Mouse (Mus musculus) hindbrain, embryonic 14.5 days (tissue): ENCODE data around the gene Gpa33. TPM values are rescaled to one million over a fixed set of nuclear protein-coding genes. Genes with fewer than 3 reads are reported as not detected.
"Not testable (repeated sequence)": the region's sequence is repeated elsewhere in the genome, so short reads cannot be mapped to it uniquely, and the experiment has no call there.

Experiments used
- ATAC-seq: fragments of 200-750 bp; cut with Nextera tagmentation; 2 replicates; pipeline ENCODE4 v1.8.0; 2017; ENCODE audit warnings: moderate number of reproducible peaks, mild to moderate bottlenecking, moderate TSS enrichment, moderate library complexity; ENCODE audit not compliant: low FRiP score
- DNase-seq: peaks from one replicate; pipeline ENCODE4 v3.0.0-alpha.2; 2015; ENCODE audit warnings: low spot score
- H3K27ac ChIP-seq: fragments of 300-500 bp; sonication (generic); 2 replicates; pipeline ENCODE4 v1.5.1; 2014; ENCODE audit warnings: mild to moderate bottlenecking, moderate library complexity
- H3K27me3 ChIP-seq: fragments of 300-500 bp; sonication (generic); 2 replicates; pipeline ENCODE4 v1.6.1; 2014; ENCODE audit warnings: mild to moderate bottlenecking, low read length, mixed read lengths; ENCODE audit not compliant: control insufficient read depth, insufficient read depth
- H3K36me3 ChIP-seq: fragments of 300-500 bp; sonication (generic); replicated peaks from 2 replicates; pipeline ENCODE4 v1.6.1; 2014; ENCODE audit not compliant: control insufficient read depth, insufficient read depth
- H3K4me1 ChIP-seq: fragments of 300-500 bp; sonication (generic); replicated peaks from 2 replicates; pipeline ENCODE4 v1.6.1; 2014; ENCODE audit warnings: antibody characterized with exemption, low read length, mixed read lengths; ENCODE audit not compliant: control insufficient read depth, insufficient read depth
- H3K4me2 ChIP-seq: fragments of 300-500 bp; sonication (generic); replicated peaks from 2 replicates; pipeline ENCODE4 v1.6.1; 2014; ENCODE audit warnings: mild to moderate bottlenecking, moderate library complexity
- H3K4me3 ChIP-seq: fragments of 300-500 bp; sonication (generic); replicated peaks from 2 replicates; pipeline ENCODE4 v1.5.1; 2014; ENCODE audit warnings: mild to moderate bottlenecking, low read length
- H3K9ac ChIP-seq: fragments of 300-500 bp; sonication (generic); 2 replicates; pipeline ENCODE4 v1.6.1; 2014
- H3K9me3 ChIP-seq: fragments of 300-500 bp; sonication (generic); 2 replicates; pipeline ENCODE4 v1.6.1; 2016; ENCODE audit warnings: low read length; ENCODE audit not compliant: control insufficient read depth
- WGBS: fragments of 180-500 bp; shearing (Covaris S2); extraction: QIAGEN DNeasy Blood & Tissue Kit; methylation state at CpG from one replicate; pipeline ENCODE4 v1.1.7; 2014; 5-methylcytosine and 5-hydroxymethylcytosine counted together
- polyA plus RNA-seq: library from polyadenylated mRNA; unstranded; fragments of >200 nt; fragmentation: Nextera tagmentation; extraction: Ambion mirVana; gene quantifications from 2 replicates; pipeline ENCODE4 v1.2.1, GENCODE M21; 2014

Gene Gpa33
- polyA plus RNA-seq, 1 experiment from 2014 or later: not detected

GRCm38 (mm10) chr1:166141868-166142267 lies 11.8 kb downstream of the Gpa33 start:
- H3K9ac ChIP-seq, H3K36me3 ChIP-seq, H3K4me2 ChIP-seq, H3K4me3 ChIP-seq, H3K4me1 ChIP-seq, DNase-seq, H3K9me3 ChIP-seq, ATAC-seq, H3K27me3 ChIP-seq, H3K27ac ChIP-seq: not testable (repeated sequence)
- 88% methylated on average over 9 of the region's 9 CpGs for WGBS

DNA sequence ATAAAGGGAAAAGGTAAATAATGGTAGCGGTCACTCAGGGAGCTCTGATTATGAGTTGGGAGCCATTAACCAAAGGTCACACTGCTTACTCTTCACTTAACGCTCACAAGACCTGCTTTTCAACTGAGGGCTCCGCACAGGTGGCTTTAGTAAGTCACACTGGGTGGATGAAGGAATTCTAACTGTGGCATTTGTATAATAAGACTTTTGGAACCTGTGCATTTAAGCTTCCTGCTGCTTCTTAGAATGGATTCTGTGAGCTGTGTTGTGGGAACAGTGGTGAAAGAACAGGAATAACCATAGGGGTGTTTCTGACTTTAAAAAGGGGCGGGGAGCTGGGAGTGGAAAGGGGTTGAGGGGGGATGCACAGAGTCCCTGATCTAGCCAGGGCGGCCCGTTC lies 12.3 kb downstream of the Gpa33 start:
- H3K27me3 ChIP-seq: no peaks in the 10 kb centered on the region
- DNase-seq: no peak
- WGBS: 84% methylated on average over 6 of the region's 6 CpGs
- H3K4me1 ChIP-seq: no peaks in the 10 kb centered on the region
- H3K36me3 ChIP-seq: no peaks in the 10 kb centered on the region
- no peaks in the 10 kb centered on the region for H3K9me3 ChIP-seq
- ATAC-seq: no peak
- no peak overlapping the region for H3K9ac ChIP-seq
- H3K4me3 ChIP-seq: no peak overlapping the region
- H3K4me2 ChIP-seq: no peak overlapping the region
- H3K27ac ChIP-seq: no peak overlapping the region

- 88% methylated on average over 11 of the region's 11 CpGs for WGBS
These were observed 16.6 kb downstream of the Gpa33 start for GRCm38 (mm10) chr1:166146626-166147025.

GRCm38 (mm10) chr1:166147657-166148056 lies 17.6 kb downstream of the Gpa33 start:
- 0 out of 2 replicates have a peak, but pooled peaks cover 7% of the 10 kb centered on the region for H3K27me3 ChIP-seq
- ATAC-seq: no peak
- no peaks in the 10 kb centered on the region for H3K9me3 ChIP-seq
- no peak overlapping the region for H3K9ac ChIP-seq
- no peak for DNase-seq
- no peaks in the 10 kb centered on the region for H3K36me3 ChIP-seq
- no peaks in the 10 kb centered on the region for H3K4me1 ChIP-seq
- no peak overlapping the region for H3K27ac ChIP-seq
- H3K4me3 ChIP-seq: no peak overlapping the region
- H3K4me2 ChIP-seq: no peak overlapping the region
- 70% methylated on average over 3 of the region's 3 CpGs for WGBS

More at GRCm38 (mm10) chr1:166146626-166147025, 16.6 kb downstream of the Gpa33 start:
- Histone ChIP-seq H3K9ac (no peak overlapping the region), H3K4me2 (no peak overlapping the region), H3K27me3 (0 out of 2 replicates have a peak, but pooled peaks cover 7% of the 10 kb centered on the region), H3K4me1 (no peaks in the 10 kb centered on the region), H3K4me3 (no peak overlapping the region), H3K9me3 (no peaks in the 10 kb centered on the region), H3K27ac (no peak overlapping the region), H3K36me3 (no peaks in the 10 kb centered on the region)
- ATAC-seq (no peak), DNase-seq (no peak)

GRCm38 (mm10) chr1:166149441-166149840 lies 19.4 kb downstream of the Gpa33 start:
- no peak overlapping the region for H3K4me2 ChIP-seq
- no peaks in the 10 kb centered on the region for H3K9me3 ChIP-seq
- H3K4me3 ChIP-seq: no peak overlapping the region
- 87% methylated on average over 4 of the region's 4 CpGs for WGBS
- no peaks in the 10 kb centered on the region for H3K4me1 ChIP-seq
- H3K36me3 ChIP-seq: no peaks in the 10 kb centered on the region
- ATAC-seq (no peak), DNase-seq (no peak)
- H3K27me3 ChIP-seq: peaks cover 9% of the 10 kb centered on the region
- H3K27ac ChIP-seq: no peak overlapping the region
- H3K9ac ChIP-seq: no peak overlapping the region

- Histone ChIP-seq H3K27me3 (peaks cover 15% of the 10 kb centered on the region), H3K4me2 (no peak overlapping the region), H3K36me3 (no peaks in the 10 kb centered on the region), H3K4me3 (no peak overlapping the region), H3K27ac (no peak overlapping the region), H3K9ac (no peak overlapping the region), H3K4me1 (no peaks in the 10 kb centered on the region), H3K9me3 (no peaks in the 10 kb centered on the region)
- no peak for ATAC-seq
- 83% methylated on average over 7 of the region's 7 CpGs for WGBS
- no peak for DNase-seq
These were observed 20.0 kb downstream of the Gpa33 start for GRCm38 (mm10) chr1:166150035-166150434.

DNA sequence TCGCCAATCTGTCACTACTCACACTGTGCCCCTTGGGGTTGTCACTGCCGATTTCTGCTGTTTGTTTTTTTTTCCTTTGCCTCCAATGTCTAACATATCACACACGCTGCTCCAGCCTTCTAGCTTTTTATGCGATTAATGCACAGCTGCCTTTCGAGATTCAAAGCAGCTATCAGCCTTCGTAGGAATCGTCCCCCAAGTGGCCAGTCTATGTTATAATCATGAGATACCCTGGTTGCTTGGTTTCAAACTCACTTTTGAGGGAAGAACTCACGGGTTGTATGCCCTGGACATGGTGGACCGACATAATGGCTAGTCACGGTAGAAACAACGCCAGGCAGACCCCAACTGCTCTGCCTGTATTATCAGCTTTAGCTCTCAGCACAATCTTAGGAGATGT lies 21.3 kb downstream of the Gpa33 start:
- H3K9ac ChIP-seq: no peak overlapping the region
- H3K4me2 ChIP-seq: no peak overlapping the region
- no peaks in the 10 kb centered on the region for H3K9me3 ChIP-seq
- 45% methylated on average over 11 of the region's 11 CpGs for WGBS
- ATAC-seq: no peak
- peak; percentile 44 for DNase-seq
- H3K4me3 ChIP-seq: no peak overlapping the region
- peaks cover 22% of the 10 kb centered on the region for H3K27me3 ChIP-seq
- H3K4me1 ChIP-seq: no peaks in the 10 kb centered on the region
- no peak overlapping the region for H3K27ac ChIP-seq
- no peaks in the 10 kb centered on the region for H3K36me3 ChIP-seq

DNA sequence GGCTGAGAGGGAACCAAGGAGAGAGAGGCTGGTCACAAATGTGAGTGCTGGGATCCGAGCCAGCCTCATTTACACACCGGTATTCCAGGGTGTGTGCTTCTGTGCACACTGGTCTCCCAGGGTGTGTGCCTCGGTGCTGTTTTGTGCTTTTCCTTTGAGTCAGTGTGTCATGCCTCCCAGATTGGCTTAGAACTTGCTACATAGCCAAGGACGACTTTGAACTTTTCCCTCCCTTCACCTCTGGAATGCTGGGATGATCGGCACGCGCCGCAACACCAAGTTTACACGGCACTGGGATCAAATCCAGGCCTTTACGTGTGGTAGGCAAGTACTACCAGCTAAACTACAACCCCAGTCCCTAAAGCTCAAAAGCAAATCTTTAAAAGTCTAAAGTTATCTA lies 22.0 kb downstream of the Gpa33 start:
- WGBS: 91% methylated on average over 10 of the region's 10 CpGs
- DNase-seq (no peak), ATAC-seq (no peak)
- Histone ChIP-seq H3K27ac (no peak overlapping the region), H3K4me3 (no peak overlapping the region), H3K4me2 (no peak overlapping the region), H3K9me3 (no peaks in the 10 kb centered on the region), H3K9ac (no peak overlapping the region), H3K27me3 (peaks cover 22% of the 10 kb centered on the region), H3K4me1 (no peaks in the 10 kb centered on the region), H3K36me3 (no peaks in the 10 kb centered on the region)

DNA sequence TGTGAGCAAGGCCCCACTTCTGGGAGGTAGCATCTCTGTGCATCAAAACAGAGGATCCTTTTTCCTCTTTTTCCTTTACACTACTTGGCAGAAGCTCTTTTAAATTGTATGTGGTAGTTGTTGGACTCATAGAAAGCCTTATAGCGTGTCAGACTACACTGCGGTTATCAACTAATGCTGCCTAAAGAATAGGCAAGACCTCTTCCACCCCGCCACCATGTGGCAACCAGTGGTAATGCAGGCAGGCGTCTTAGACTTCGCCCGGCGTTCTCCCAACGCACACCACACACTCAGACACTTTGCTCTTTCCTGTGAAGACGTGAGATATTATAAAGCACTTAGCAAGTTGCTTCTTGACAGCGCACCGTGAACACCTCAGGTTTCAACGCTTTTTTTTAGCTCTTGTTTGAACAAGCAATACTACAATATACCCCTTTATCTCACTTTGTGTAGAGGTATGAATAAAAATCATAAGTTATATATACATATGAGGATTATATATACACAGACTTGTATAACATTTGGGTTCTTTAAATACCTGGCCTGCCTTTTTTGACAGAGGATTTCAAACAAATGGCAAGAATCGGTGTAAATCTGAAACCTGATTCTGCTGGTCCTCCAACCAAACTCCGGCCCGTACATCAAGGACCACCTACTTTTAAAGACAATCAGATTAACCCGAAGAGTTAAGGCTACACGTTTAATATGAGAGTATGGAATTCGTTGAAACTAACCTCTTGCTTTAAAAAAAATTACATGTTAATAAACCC lies 23.5 kb downstream of the Gpa33 start:
- no peaks in the 10 kb centered on the region for H3K9me3 ChIP-seq
- no peaks in the 10 kb centered on the region for H3K4me1 ChIP-seq
- H3K36me3 ChIP-seq: no peaks in the 10 kb centered on the region
- H3K4me2 ChIP-seq: no peak overlapping the region
- H3K27me3 ChIP-seq: peaks cover 22% of the 10 kb centered on the region
- ATAC-seq (peak; percentile 57), DNase-seq (peak; percentile 97)
- no peak overlapping the region for H3K9ac ChIP-seq
- no peak overlapping the region for H3K27ac ChIP-seq
- H3K4me3 ChIP-seq: no peak overlapping the region
- WGBS: 14% methylated on average over 18 of the region's 18 CpGs
